In the genomic region with DNA sequence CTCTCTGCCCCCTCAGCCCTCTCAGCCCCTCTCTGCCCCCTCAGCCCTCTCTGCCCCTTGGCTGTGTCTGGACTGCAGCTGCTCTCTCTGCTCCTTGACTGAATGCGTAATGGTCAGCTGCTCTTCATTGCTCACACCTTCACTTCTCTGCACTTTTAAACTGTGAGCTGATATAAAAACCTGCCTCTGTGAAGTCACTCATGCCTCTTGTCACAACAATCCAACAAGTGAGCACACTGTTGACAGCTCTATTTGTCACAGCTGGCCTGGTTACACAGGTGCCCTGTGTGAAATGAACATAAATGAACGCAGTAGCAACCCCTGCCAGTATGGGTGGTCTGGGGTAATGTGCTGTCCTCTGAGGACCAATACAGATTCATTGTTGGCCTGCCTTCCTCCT, we compare ENCODE assay signal across 20 mouse cellular contexts.
DNase-seq lines count a peak whose midpoint lies in the region; ATAC-seq and TF ChIP-seq lines count a peak whose summit lies in the region.
"Had no signal": no experiment of that assay in that cellular context is flagged by ENCODE, and none has a peak within 500 bp of the region (broad histone marks: within the 10 kb centered on the region; RNA-seq: fewer than 3 reads in every experiment).

No protein-coding gene starts in this region.

- TF ChIP-seq CTCF in lung, postnatal 0 days (IDR thresholded peaks at IDR 0.05) = no peak

- no peak overlapping the region for H3K4me2 ChIP-seq in heart, embryonic 13.5 days
- H3K4me2 ChIP-seq in lung, postnatal 0 days (replicated peaks; ENCODE audit: low read depth, low read length) = no peak overlapping the region
- H3K4me2 ChIP-seq in heart, embryonic 16.5 days (ENCODE audit: low read depth, low read length) = no peak overlapping the region
- no peak overlapping the region for H3K4me2 ChIP-seq in forebrain, embryonic 12.5 days
- H3K4me2 ChIP-seq: hindbrain, embryonic 13.5 days; intestine, embryonic 15.5 days; liver, embryonic 11.5 days; midbrain, embryonic 11.5 days; neural tube, embryonic 13.5 days had no signal

- peaks cover 40% of the 10 kb centered on the region for H3K4me1 ChIP-seq in heart, embryonic 13.5 days
- no peaks in the 10 kb centered on the region for H3K4me1 ChIP-seq in lung, postnatal 0 days (ENCODE audit: insufficient read depth, low read depth, low read length)
- H3K4me1 ChIP-seq in heart, embryonic 16.5 days (ENCODE audit: control insufficient read depth, insufficient read depth, low read length) = peaks cover 25% of the 10 kb centered on the region
- no peaks in the 10 kb centered on the region for H3K4me1 ChIP-seq in forebrain, embryonic 12.5 days
- H3K4me1 ChIP-seq: hindbrain, embryonic 13.5 days; intestine, embryonic 15.5 days; neural tube, embryonic 13.5 days had no signal

- no peak for TF ChIP-seq EP300 in lung, postnatal 0 days (IDR thresholded peaks at IDR 0.05)

- peak overlapping the region; percentile 74 for H3K27ac ChIP-seq in heart, embryonic 13.5 days (replicated peaks)
- no peak overlapping the region for H3K27ac ChIP-seq in lung, postnatal 0 days (ENCODE audit: low read length)
- peak overlapping the region; percentile 74 for H3K27ac ChIP-seq in heart, embryonic 16.5 days (ENCODE audit: low read length)
- no peak overlapping the region for H3K27ac ChIP-seq in forebrain, embryonic 12.5 days
- H3K27ac ChIP-seq: forebrain, embryonic 10.5 days; gastrocnemius, adult 2 months; hindbrain, embryonic 13.5 days; intestine, embryonic 15.5 days; macrophage; neural tube, embryonic 13.5 days had no signal

- intact Hi-C loops in heart, postnatal 25 days (cut with DNase I) = no loop called here

- DNase-seq in heart, postnatal 25 days (ENCODE audit: low spot score) = no peak
- DNase-seq in lung, postnatal 0 days (ENCODE audit: low spot score) = no peak
- DNase-seq in lung, postnatal 14 days = no peak
- peak; percentile 39 for DNase-seq in lung, postnatal 36 days
- DNase-seq in MN1 (ENCODE audit: low spot score) = no peak
- DNase-seq: adrenal gland, adult 8-10 months; cerebellum, adult 8-10 months; gastrocnemius, adult 2 months; kidney, postnatal 4 days; thymus, adult 2 months had no signal

- no peaks in the 10 kb centered on the region for H3K36me3 ChIP-seq in heart, embryonic 13.5 days
- no peaks in the 10 kb centered on the region for H3K36me3 ChIP-seq in lung, postnatal 0 days (ENCODE audit: insufficient read depth, low read length)
- no peaks in the 10 kb centered on the region for H3K36me3 ChIP-seq in heart, embryonic 16.5 days (ENCODE audit: control insufficient read depth, insufficient read depth)
- H3K36me3 ChIP-seq in forebrain, embryonic 12.5 days (replicated peaks) = no peaks in the 10 kb centered on the region
- H3K36me3 ChIP-seq: forebrain, embryonic 10.5 days; hindbrain, embryonic 13.5 days; intestine, embryonic 15.5 days; neural tube, embryonic 13.5 days had no signal

- H3K9me3 ChIP-seq in heart, embryonic 13.5 days = no peaks in the 10 kb centered on the region
- no peaks in the 10 kb centered on the region for H3K9me3 ChIP-seq in lung, postnatal 0 days (ENCODE audit: low read length)
- H3K9me3 ChIP-seq in heart, embryonic 16.5 days (replicated peaks; ENCODE audit: control insufficient read depth, low read length) = no peaks in the 10 kb centered on the region
- H3K9me3 ChIP-seq in forebrain, embryonic 12.5 days = no peaks in the 10 kb centered on the region
- H3K9me3 ChIP-seq: forebrain, embryonic 10.5 days; hindbrain, embryonic 13.5 days; intestine, embryonic 15.5 days; neural tube, embryonic 13.5 days had no signal

- no peak overlapping the region for H3K4me3 ChIP-seq in heart, embryonic 13.5 days
- no peak overlapping the region for H3K4me3 ChIP-seq in lung, postnatal 0 days (ENCODE audit: low read depth, low read length)
- H3K4me3 ChIP-seq in heart, embryonic 16.5 days (ENCODE audit: low read length) = no peak overlapping the region
- H3K4me3 ChIP-seq in forebrain, embryonic 12.5 days (replicated peaks) = no peak overlapping the region
- H3K4me3 ChIP-seq: forebrain, embryonic 10.5 days; gastrocnemius, adult 2 months; hindbrain, embryonic 13.5 days; intestine, embryonic 15.5 days; neural tube, embryonic 13.5 days had no signal

- peak; percentile 60; the same call in 1 of the 2 replicates for ATAC-seq in heart, embryonic 13.5 days (ENCODE audit: extremely low read depth, insufficient number of reproducible peaks, low FRiP score, low TSS enrichment)
- peak; percentile 11; the same call in 1 of the 2 replicates for ATAC-seq in lung, postnatal 0 days
- ATAC-seq in heart, embryonic 16.5 days (replicated peaks; ENCODE audit: extremely low read depth, insufficient read depth, low FRiP score) = peak; percentile 78
- ATAC-seq in forebrain, embryonic 12.5 days (ENCODE audit: low FRiP score) = no peak
- ATAC-seq: intestine, embryonic 15.5 days had no signal

- H3K9ac ChIP-seq in heart, embryonic 13.5 days = no peak overlapping the region
- H3K9ac ChIP-seq in lung, postnatal 0 days (replicated peaks; ENCODE audit: low read depth) = no peak overlapping the region
- no peak overlapping the region for H3K9ac ChIP-seq in heart, embryonic 16.5 days (ENCODE audit: low read length)
- no peak overlapping the region for H3K9ac ChIP-seq in forebrain, embryonic 12.5 days
- H3K9ac ChIP-seq: hindbrain, embryonic 13.5 days; intestine, embryonic 15.5 days; neural tube, embryonic 13.5 days had no signal

- 22% methylated on average over 2 of the region's 2 CpGs for WGBS in heart, embryonic 13.5 days
- 57% methylated on average over 2 of the region's 2 CpGs for WGBS in lung, postnatal 0 days
- WGBS in heart, embryonic 16.5 days = 38% methylated on average over 2 of the region's 2 CpGs
- WGBS in forebrain, embryonic 12.5 days = 69% methylated on average over 2 of the region's 2 CpGs

- H3K27me3 ChIP-seq in heart, embryonic 13.5 days (replicated peaks) = no peaks in the 10 kb centered on the region
- H3K27me3 ChIP-seq in lung, postnatal 0 days (replicated peaks; ENCODE audit: insufficient read depth, low read length) = no peaks in the 10 kb centered on the region
- no peaks in the 10 kb centered on the region for H3K27me3 ChIP-seq in heart, embryonic 16.5 days (ENCODE audit: control insufficient read depth, insufficient read depth, low read length)
- H3K27me3 ChIP-seq in forebrain, embryonic 12.5 days = no peaks in the 10 kb centered on the region
- H3K27me3 ChIP-seq: hindbrain, embryonic 13.5 days; intestine, embryonic 15.5 days; neural tube, embryonic 13.5 days had no signal

Comparison
In these comparisons a context has a peak if more than half of its experiments do, and no peak if none do; other contexts are left out.
1. H3K27ac ChIP-seq: peak in heart, embryonic 13.5 days (single experiment) and heart, embryonic 16.5 days (single experiment); none in lung, postnatal 0 days (single experiment) and forebrain, embryonic 12.5 days (single experiment).